Mouse (Mus musculus): ENCODE data around the gene Oxsm.
A peak's percentile ranks its signal among the peaks of the same experiment; 100 is the strongest.

The Oxsm gene

GRCm38 (mm10) chr14:16242193-16242815, 7.3 kb downstream of the Oxsm start:
- DNase-seq (ENCODE audit: low spot score in 2 of 2): no peak

- no peak for DNase-seq (ENCODE audit: low spot score in 2 of 2)
Measured at GRCm38 (mm10) chr14:16236466-16236865, 13.1 kb downstream of the Oxsm start.

DNA sequence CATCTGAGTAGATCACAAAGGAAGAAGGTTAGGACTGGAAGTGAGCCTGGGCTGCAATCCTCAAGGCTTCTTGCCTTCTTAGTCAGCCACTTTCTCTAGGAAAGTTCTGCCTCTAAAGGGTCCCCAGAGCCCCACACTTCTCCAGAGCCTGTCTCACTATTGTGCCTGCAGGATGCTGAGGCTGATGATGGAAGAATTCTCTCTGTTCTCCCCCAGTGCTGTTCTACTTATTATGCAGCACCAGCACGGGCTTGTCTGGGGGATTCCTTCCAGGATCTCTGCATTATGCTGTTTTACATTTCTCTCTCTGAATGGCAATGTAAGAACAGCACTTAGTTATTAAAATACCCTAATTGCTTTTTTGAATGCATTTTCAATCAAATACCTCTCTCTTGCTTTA, 16.1 kb downstream of the Oxsm start:
- no peak for DNase-seq (ENCODE audit: low spot score in 2 of 2)

DNA sequence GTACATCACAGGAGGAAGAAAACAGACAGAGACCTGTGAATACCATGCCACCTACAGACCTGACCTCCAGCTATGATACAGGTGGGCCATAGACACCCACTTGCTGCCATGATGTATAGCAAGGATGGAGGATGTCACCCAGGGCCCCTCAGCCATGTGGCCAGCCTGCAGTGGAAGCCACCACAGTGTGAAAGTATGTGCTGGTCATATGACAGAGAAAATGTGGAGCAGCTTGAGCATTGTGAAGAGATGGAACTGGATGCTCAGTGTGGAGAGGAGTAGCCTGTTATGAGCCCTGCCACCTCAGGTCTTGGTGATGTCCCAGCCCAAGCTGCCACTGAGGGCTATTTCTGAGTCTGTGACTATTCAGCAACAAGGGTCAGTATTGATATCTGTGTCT, 19.0 kb downstream of the Oxsm start:
- no peak for DNase-seq (ENCODE audit: low spot score in 2 of 2)

DNA sequence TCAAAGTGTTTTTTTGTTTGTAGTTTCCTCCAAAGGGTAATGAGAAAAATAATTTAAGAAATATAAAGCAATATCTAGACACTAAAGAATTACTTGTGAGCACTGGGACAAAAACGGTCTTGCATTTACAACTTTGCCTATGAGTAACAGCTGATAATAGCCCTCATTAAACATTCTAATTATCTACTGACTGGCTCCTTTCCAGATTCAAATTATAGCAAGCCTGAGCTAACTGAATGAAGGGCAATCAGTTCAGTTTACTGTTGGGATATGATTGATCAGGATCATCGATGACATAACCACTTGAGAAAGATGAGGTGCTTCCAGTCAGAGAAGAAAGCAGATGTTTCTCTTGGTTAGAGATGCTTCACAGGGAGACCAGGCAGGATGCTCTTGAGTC, 20.2 kb downstream of the Oxsm start:
- DNase-seq (ENCODE audit: low spot score in 2 of 2): no peak

GRCm38 (mm10) chr14:16219015-16219414, 30.6 kb downstream of the Oxsm start:
- DNase-seq (ENCODE audit: low spot score in 2 of 2): no peak

- DNase-seq (ENCODE audit: low spot score in 2 of 2): no peak
Measured at GRCm38 (mm10) chr14:16207722-16208121, 41.9 kb downstream of the Oxsm start.

DNA sequence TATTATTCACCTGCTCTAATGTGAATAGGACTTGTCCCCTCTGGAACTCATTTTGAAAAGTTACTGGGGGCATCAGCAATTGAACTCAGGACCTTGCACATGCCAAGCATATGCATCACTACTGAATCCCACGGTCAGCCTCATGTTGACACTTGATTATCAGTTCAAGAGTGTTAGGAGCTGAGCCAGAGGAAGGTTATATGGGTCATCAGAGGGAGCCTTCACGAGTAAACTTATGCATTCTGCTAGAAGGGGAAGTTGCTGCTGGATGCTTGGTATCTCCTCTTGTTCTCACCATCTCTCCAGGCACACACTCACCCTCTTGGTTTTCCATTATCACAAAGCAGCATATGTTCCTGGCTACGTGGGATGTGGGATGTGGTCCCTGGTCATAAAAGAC, 47.9 kb downstream of the Oxsm start:
- DNase-seq (ENCODE audit: low spot score in 2 of 2): no peak

DNA sequence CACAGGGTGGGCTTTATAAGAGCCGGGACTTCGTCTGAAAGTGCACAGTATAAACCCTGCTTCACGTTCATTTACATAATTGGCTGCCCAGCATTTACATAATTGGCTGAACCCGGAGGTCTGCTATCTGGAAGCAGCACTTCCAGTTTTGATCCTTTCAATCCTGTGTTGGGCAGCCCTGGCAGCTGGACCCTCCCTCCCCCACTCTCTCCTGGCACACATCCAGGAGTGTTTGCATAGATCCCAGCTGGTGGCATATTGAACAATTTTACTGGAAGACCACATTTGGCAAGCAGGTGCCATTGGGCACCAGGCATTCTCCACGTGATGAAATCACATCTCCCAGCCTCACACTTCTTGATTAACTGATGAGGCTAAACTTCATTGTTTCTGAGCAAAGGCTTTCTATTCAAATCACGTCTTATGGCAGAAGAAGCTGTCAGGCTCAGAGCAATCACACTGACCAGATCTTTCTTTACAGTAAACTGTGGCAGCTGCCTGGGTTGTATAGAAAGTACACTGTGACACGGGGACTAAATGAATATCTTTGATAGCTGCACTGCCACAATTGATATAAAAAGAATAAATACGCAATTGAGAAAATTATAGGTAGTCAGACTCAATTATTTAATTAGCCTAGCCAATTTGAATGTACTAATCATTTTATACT, 48.5 kb downstream of the Oxsm start:
- DNase-seq (ENCODE audit: low spot score in 2 of 2): peak; percentile 31 to 62

DNA sequence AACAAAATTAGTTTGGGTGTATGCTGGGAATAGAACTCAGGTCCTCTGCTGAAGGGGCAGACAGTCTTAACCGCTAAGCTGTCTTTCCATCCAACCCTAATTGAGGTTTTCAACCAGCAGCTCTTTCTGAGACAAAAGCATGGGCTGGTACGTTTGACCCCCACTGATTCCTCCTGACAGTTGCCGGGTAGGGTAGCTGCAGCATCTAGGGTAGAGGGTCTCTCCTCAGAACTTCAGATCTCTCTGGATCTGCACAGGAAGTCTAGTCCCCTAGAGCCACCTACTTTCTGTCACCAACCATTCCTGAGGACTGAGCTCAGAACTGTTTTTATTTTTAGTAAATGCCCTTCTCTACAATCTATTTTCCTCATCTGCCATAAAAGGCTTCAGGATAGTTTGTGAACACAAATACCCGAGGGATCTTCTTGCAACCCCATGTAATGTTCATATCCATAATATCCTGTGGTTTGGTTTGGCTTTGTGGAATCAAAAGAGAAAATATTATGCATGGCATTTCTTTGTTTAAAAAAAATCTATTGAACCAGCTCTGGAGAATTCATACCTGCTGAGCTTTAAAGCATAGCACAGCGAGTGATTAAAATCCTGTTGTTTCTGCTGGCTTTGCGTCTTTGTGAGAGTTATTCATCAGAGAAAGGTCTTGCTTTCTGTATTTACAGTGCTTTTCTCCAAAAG, 49.2 kb downstream of the Oxsm start:
- DNase-seq (ENCODE audit: low spot score in 2 of 2): no peak

DNA sequence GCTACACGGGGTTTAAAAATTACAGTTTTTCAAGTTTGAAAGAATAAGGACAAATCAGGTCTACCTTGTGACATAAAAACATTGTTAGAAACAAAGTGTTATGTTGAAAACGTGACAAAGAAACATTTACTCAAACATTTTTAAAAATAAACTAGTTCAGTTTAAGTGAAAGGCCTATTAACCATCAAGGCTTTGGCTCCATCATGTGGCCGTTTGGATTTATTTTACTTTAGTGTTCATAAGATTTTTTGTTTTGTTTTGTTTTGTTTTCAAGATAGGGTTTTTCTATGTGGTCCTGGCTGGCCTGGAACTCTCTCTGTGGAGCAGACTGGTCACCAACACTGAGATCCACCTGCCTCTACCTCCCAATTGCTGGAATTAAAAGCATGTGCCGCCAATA, 53.1 kb downstream of the Oxsm start:
- DNase-seq (ENCODE audit: low spot score in 2 of 2): peak in 1 of 2 experiments; percentile 26

- DNase-seq (ENCODE audit: low spot score in 2 of 2): no peak
Measured at GRCm38 (mm10) chr14:16195486-16195885, 54.1 kb downstream of the Oxsm start.

DNA sequence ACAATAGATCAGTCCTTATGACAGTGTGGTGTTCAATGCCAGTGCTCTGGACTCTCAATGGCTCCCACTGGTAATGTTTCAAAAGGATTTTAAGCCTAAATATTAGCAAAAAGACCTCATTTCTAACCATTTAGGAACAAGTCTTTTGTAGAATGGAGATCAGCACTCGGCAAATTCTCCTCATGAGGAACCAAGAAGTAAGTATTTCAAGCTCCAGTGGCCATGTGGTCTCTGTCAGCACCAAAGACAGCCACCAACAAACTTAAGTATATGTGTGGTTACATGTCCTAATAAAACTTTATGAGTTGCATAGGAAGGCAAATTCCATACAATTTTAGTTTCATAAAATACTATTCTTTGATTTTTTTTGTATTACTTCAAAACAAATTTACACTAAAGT, 55.5 kb downstream of the Oxsm start:
- DNase-seq (ENCODE audit: low spot score in 2 of 2): no peak

DNA sequence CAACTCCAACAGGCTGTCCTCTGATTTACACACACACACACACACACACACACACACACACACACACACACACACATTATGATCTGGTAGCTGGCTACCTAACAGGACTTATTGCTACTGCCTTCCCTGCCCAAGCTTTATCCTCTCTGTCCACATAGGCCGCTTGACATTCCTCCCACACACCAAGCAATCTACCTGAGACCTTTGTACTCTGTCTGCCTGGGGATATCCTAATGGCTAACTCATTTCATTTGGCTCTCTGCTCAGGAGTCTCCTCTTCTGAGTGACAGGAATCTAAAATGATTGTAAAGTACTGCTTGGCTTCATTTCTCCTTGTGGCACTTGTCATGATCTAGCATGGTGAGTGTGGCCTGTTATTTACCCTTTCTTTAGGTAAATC, 60.5 kb downstream of the Oxsm start:
- DNase-seq (ENCODE audit: low spot score in 2 of 2): no peak

Data from frontal cortex, postnatal 36 days (tissue).